Mouse (Mus musculus) kidney, embryonic 14.5 days (tissue): Measurements from ENCODE around the gene Npepps. TPM values are rescaled to one million over a fixed set of nuclear protein-coding genes. Genes with fewer than 3 reads are reported as not detected.
"Not testable (repeated sequence)": the region's sequence is repeated elsewhere in the genome, so short reads cannot be mapped to it uniquely, and the experiment has no call there.

Experiments
- ATAC-seq: fragments of 200-750 bp; cut with Nextera tagmentation; 2 replicates; pipeline ENCODE4 v1.8.0; 2017; ENCODE audit warnings: moderate number of reproducible peaks, mild to moderate bottlenecking, moderate TSS enrichment, moderate library complexity; ENCODE audit not compliant: low FRiP score, low TSS enrichment
- H3K27ac ChIP-seq: fragments of 300-500 bp; sonication (generic); 2 replicates; pipeline ENCODE4 v1.5.1; 2014; ENCODE audit warnings: low read depth, mild to moderate bottlenecking, low read length, moderate library complexity, mixed read lengths
- H3K27me3 ChIP-seq: fragments of 300-500 bp; sonication (generic); 2 replicates; pipeline ENCODE4 v1.6.1; 2014; ENCODE audit warnings: mild to moderate bottlenecking, low read length; ENCODE audit not compliant: control insufficient read depth, insufficient read depth
- H3K36me3 ChIP-seq: fragments of 300-500 bp; sonication (generic); 2 replicates; pipeline ENCODE4 v1.6.1; 2014; ENCODE audit warnings: low read length, mixed read lengths; ENCODE audit not compliant: control insufficient read depth, insufficient read depth
- H3K4me1 ChIP-seq: fragments of 300-500 bp; sonication (generic); 2 replicates; pipeline ENCODE4 v1.6.1; 2014; ENCODE audit warnings: low read length, mixed read lengths; ENCODE audit not compliant: control insufficient read depth, insufficient read depth
- H3K4me2 ChIP-seq: fragments of 300-500 bp; sonication (generic); replicated peaks from 2 replicates; pipeline ENCODE4 v1.6.1; 2014; ENCODE audit warnings: low read depth, mild to moderate bottlenecking, low read length
- H3K4me3 ChIP-seq: fragments of 300-500 bp; sonication (generic); 2 replicates; pipeline ENCODE4 v1.5.1; 2014; ENCODE audit warnings: mild to moderate bottlenecking, low read length
- H3K9ac ChIP-seq: fragments of 300-500 bp; sonication (generic); 2 replicates; pipeline ENCODE4 v1.6.1; 2014; ENCODE audit warnings: low read depth, mild to moderate bottlenecking, low read length, moderate library complexity
- H3K9me3 ChIP-seq: fragments of 300-500 bp; sonication (generic); 2 replicates; pipeline ENCODE4 v1.6.1; 2016; ENCODE audit warnings: low read length; ENCODE audit not compliant: control insufficient read depth
- WGBS: fragments of 180-500 bp; shearing (Covaris S2); extraction: QIAGEN DNeasy Blood & Tissue Kit; methylation state at CpG from one replicate; pipeline ENCODE4 v1.1.7; 2014; 5-methylcytosine and 5-hydroxymethylcytosine counted together
- polyA plus RNA-seq: library from polyadenylated mRNA; unstranded; fragments of >200 nt; fragmentation: Nextera tagmentation; extraction: Ambion mirVana; gene quantifications from 2 replicates; pipeline ENCODE4 v1.2.1, GENCODE M21; 2014

Gene Npepps
- polyA plus RNA-seq, 1 experiment from 2014 or later: 78.6 TPM

- H3K9me3 ChIP-seq: no peaks in the 10 kb centered on the region
- H3K27ac ChIP-seq: no peak overlapping the region
- H3K27me3 ChIP-seq: no peaks in the 10 kb centered on the region
- no peak overlapping the region for H3K4me3 ChIP-seq
- H3K9ac ChIP-seq: no peak overlapping the region
- H3K4me2 ChIP-seq: no peak overlapping the region
- ATAC-seq: no peak
- no peaks in the 10 kb centered on the region for H3K36me3 ChIP-seq
- WGBS: 79% methylated on average over 4 of the region's 4 CpGs
- H3K4me1 ChIP-seq: 0 out of 2 replicates have a peak, but pooled peaks cover 4% of the 10 kb centered on the region
Observed at GRCm38 (mm10) chr11:97284854-97285253, 4.4 kb upstream of the Npepps start.

- Histone ChIP-seq H3K27me3 (no peaks in the 10 kb centered on the region), H3K36me3 (no peaks in the 10 kb centered on the region), H3K4me3 (no peak overlapping the region), H3K9me3 (no peaks in the 10 kb centered on the region), H3K4me1 (peaks cover 14% of the 10 kb centered on the region), H3K9ac (no peak overlapping the region), H3K4me2 (no peak overlapping the region), H3K27ac (no peak overlapping the region)
- WGBS: 81% methylated on average over 6 of the region's 6 CpGs
- ATAC-seq: no peak
Observed at GRCm38 (mm10) chr11:97282179-97282578, 1.7 kb upstream of the Npepps start.

GRCm38 (mm10) chr11:97279405-97280215, 828 bp downstream of the Npepps start:
- under 1% methylated on average over 50 of the region's 64 CpGs for WGBS
- peak; percentile 84 for ATAC-seq
- no peaks in the 10 kb centered on the region for H3K27me3 ChIP-seq

GRCm38 (mm10) chr11:97279040-97279404, 1.4 kb downstream of the Npepps start:
- WGBS: 21% methylated on average over 11 of the region's 11 CpGs
- H3K4me2 ChIP-seq: peak overlapping the region; percentile 61
- no peaks in the 10 kb centered on the region for H3K27me3 ChIP-seq
- no peak for ATAC-seq
- no peak overlapping the region for H3K27ac ChIP-seq
- peak overlapping the region; percentile 99 for H3K9ac ChIP-seq
- H3K9me3 ChIP-seq: no peaks in the 10 kb centered on the region
- no peaks in the 10 kb centered on the region for H3K36me3 ChIP-seq
- peak overlapping the region; percentile 99 for H3K4me3 ChIP-seq
- peaks cover 10% of the 10 kb centered on the region for H3K4me1 ChIP-seq

More at GRCm38 (mm10) chr11:97279405-97280215, 828 bp downstream of the Npepps start:
- no peaks in the 10 kb centered on the region for H3K9me3 ChIP-seq
- peak overlapping the region; percentile 99 for H3K4me3 ChIP-seq
- H3K4me1 ChIP-seq: peaks cover 10% of the 10 kb centered on the region
- H3K36me3 ChIP-seq: no peaks in the 10 kb centered on the region
- peak overlapping the region; percentile 97 for H3K27ac ChIP-seq
- peak overlapping the region; percentile 61 for H3K4me2 ChIP-seq
- H3K9ac ChIP-seq: peak overlapping the region; percentile 99

GRCm38 (mm10) chr11:97278456-97278855, 2.0 kb downstream of the Npepps start:
- no peak for ATAC-seq
- no peaks in the 10 kb centered on the region for H3K9me3 ChIP-seq
- H3K36me3 ChIP-seq: no peaks in the 10 kb centered on the region
- no peaks in the 10 kb centered on the region for H3K27me3 ChIP-seq
- no peak overlapping the region for H3K27ac ChIP-seq
- peak overlapping the region; percentile 61 for H3K4me2 ChIP-seq
- peaks cover 10% of the 10 kb centered on the region for H3K4me1 ChIP-seq
- H3K4me3 ChIP-seq: peak overlapping the region; percentile 99; the same call in 1 of the 2 replicates
- WGBS: 64% methylated on average over 6 of the region's 6 CpGs
- H3K9ac ChIP-seq: peak overlapping the region; percentile 99; the same call in 1 of the 2 replicates

- no peak overlapping the region for H3K9ac ChIP-seq
- WGBS: 87% methylated on average over 5 of the region's 5 CpGs
- H3K9me3 ChIP-seq: no peaks in the 10 kb centered on the region
- H3K4me1 ChIP-seq: peaks cover 10% of the 10 kb centered on the region
- no peak overlapping the region for H3K27ac ChIP-seq
- H3K4me3 ChIP-seq: no peak overlapping the region
- no peaks in the 10 kb centered on the region for H3K36me3 ChIP-seq
- H3K4me2 ChIP-seq: no peak overlapping the region
- ATAC-seq: no peak
- H3K27me3 ChIP-seq: no peaks in the 10 kb centered on the region
Observed at GRCm38 (mm10) chr11:97277166-97277565, 3.3 kb downstream of the Npepps start.

- Histone ChIP-seq H3K27ac (no peak overlapping the region), H3K4me1 (peaks cover 10% of the 10 kb centered on the region), H3K36me3 (no peaks in the 10 kb centered on the region), H3K9ac (no peak overlapping the region), H3K4me3 (no peak overlapping the region), H3K9me3 (no peaks in the 10 kb centered on the region), H3K4me2 (no peak overlapping the region), H3K27me3 (no peaks in the 10 kb centered on the region)
- ATAC-seq: no peak
- WGBS: 32% methylated on average over 1 of the region's 1 CpGs
Observed at GRCm38 (mm10) chr11:97276019-97276418, 4.4 kb downstream of the Npepps start.

- no peak for ATAC-seq
Observed at GRCm38 (mm10) chr11:97275349-97275748, 5.1 kb downstream of the Npepps start.

GRCm38 (mm10) chr11:97274947-97275346, 5.5 kb downstream of the Npepps start:
- not testable (repeated sequence) for H3K9ac ChIP-seq, H3K27ac ChIP-seq, H3K27me3 ChIP-seq, ATAC-seq, H3K36me3 ChIP-seq, H3K9me3 ChIP-seq, H3K4me1 ChIP-seq, H3K4me3 ChIP-seq, H3K4me2 ChIP-seq
- 91% methylated on average over 6 of the region's 6 CpGs for WGBS

More at GRCm38 (mm10) chr11:97275349-97275748, 5.1 kb downstream of the Npepps start:
- Histone ChIP-seq H3K4me1 (peaks cover 10% of the 10 kb centered on the region), H3K27ac (no peak overlapping the region), H3K4me3 (no peak overlapping the region), H3K36me3 (no peaks in the 10 kb centered on the region), H3K4me2 (no peak overlapping the region), H3K27me3 (no peaks in the 10 kb centered on the region), H3K9me3 (no peaks in the 10 kb centered on the region), H3K9ac (no peak overlapping the region)
- WGBS: 92% methylated on average over 2 of the region's 2 CpGs
